Comparison of ENCODE assay signal across 8 mouse cellular contexts in genomic region chr9:44484311-44485104, GRCm38 (mm10). TPM values are rescaled to one million over a fixed set of nuclear protein-coding genes. Genes with fewer than 3 reads are reported as not detected.
DNase-seq lines count a peak whose midpoint lies in the region; ATAC-seq and TF ChIP-seq lines count a peak whose summit lies in the region.

No protein-coding gene starts in this region.

- DNase-seq in heart, adult 2 months, result peak; percentile 27 to 47
- DNase-seq in heart, adult 9 months (ENCODE audit: low spot score in 2 of 2), result no peak
- no peak for DNase-seq in ovary, adult 18-20 months (ENCODE audit: low spot score)
- no peak for DNase-seq in right cerebral cortex, adult 18-20 months

- H3K4me3 ChIP-seq in heart, adult 2 months, result peak overlapping the region; percentile 75
- peak overlapping the region; percentile 93 for H3K4me3 ChIP-seq in bone marrow macrophage, adult 2 months (ENCODE audit: insufficient read depth, low read length)
- H3K4me3 ChIP-seq in heart, embryonic 11.5 days (ENCODE audit: low read depth, low read length), result peak overlapping the region; percentile 79
- peak overlapping the region; percentile 98 for H3K4me3 ChIP-seq in limb, embryonic 12.5 days (replicated peaks)
- H3K4me3 ChIP-seq in small intestine, adult 2 months (ENCODE audit: low read depth, low read length), result peak overlapping the region; percentile 96

- 9% methylated on average over 7 of the region's 7 CpGs for WGBS in heart, adult 2 months
- WGBS in heart, embryonic 11.5 days (ENCODE audit: insufficient replicate concordance), result 27% methylated on average over 7 of the region's 7 CpGs
- WGBS in limb, embryonic 12.5 days, result 22% methylated on average over 7 of the region's 7 CpGs
- WGBS in small intestine, adult 2 months, result 7% methylated on average over 7 of the region's 7 CpGs

- no peak for TF ChIP-seq CTCF in heart, adult 2 months (IDR thresholded peaks at IDR 0.05)
- no peak for TF ChIP-seq CTCF in bone marrow macrophage, adult 2 months (IDR thresholded peaks at IDR 0.05; ENCODE audit: low read depth, low read length)
- TF ChIP-seq CTCF in small intestine, adult 2 months (IDR thresholded peaks at IDR 0.05; ENCODE audit: extremely low read depth, insufficient read length, insufficient replicate concordance, low read depth, low read length), result no peak

- peak overlapping the region; percentile 83 for H3K9ac ChIP-seq in heart, adult 2 months (ENCODE audit: low read depth, low read length)
- peak overlapping the region; percentile 86 for H3K9ac ChIP-seq in heart, embryonic 11.5 days (ENCODE audit: low read depth, low read length)
- peak overlapping the region; percentile 97 for H3K9ac ChIP-seq in limb, embryonic 12.5 days (replicated peaks)

- H3K27ac ChIP-seq in heart, adult 2 months, result peak overlapping the region; percentile 93
- H3K27ac ChIP-seq in bone marrow macrophage, adult 2 months (ENCODE audit: insufficient read depth, low read depth, low read length), result no peak overlapping the region
- H3K27ac ChIP-seq in heart, embryonic 11.5 days (ENCODE audit: low read depth, low read length), result peak overlapping the region; percentile 36
- 0 out of 2 replicates have a peak overlapping the region, but pooled peaks have one; percentile 73 for H3K27ac ChIP-seq in limb, embryonic 12.5 days
- H3K27ac ChIP-seq in small intestine, adult 2 months (ENCODE audit: insufficient read depth, low read depth, low read length), result peak overlapping the region; percentile 82

- H3K27me3 ChIP-seq in heart, adult 2 months (ENCODE audit: control insufficient read depth, insufficient read depth, low read length), result no peaks in the 10 kb centered on the region
- H3K27me3 ChIP-seq in heart, embryonic 11.5 days (ENCODE audit: control insufficient read depth, insufficient read depth, low read length), result no peaks in the 10 kb centered on the region
- H3K27me3 ChIP-seq in limb, embryonic 12.5 days, result no peaks in the 10 kb centered on the region
- no peaks in the 10 kb centered on the region for H3K27me3 ChIP-seq in small intestine, adult 2 months (ENCODE audit: control insufficient read depth, insufficient read depth, low read length)

- intact Hi-C loops in heart, adult 2 months (cut with DNase I), result loop anchor here (5.0 to 10.0 kb wide), 2 partner anchors 248 to 400 kb away; no protein-coding TSS in a partner anchor

- H3K79me2 ChIP-seq in heart, adult 2 months (replicated peaks; ENCODE audit: control insufficient read depth, insufficient read depth, low read length), result no peaks in the 10 kb centered on the region

- no peak for TF ChIP-seq POLR2A in heart, adult 2 months (IDR thresholded peaks at IDR 0.05; ENCODE audit: insufficient read depth, low read depth, low read length)
- TF ChIP-seq POLR2A in bone marrow macrophage, adult 2 months (IDR thresholded peaks at IDR 0.05; ENCODE audit: borderline replicate concordance, low read depth, low read length), result no peak
- TF ChIP-seq POLR2A in small intestine, adult 2 months (IDR thresholded peaks at IDR 0.05; ENCODE audit: low read depth, low read length), result no peak

- H3K4me2 ChIP-seq in heart, embryonic 11.5 days, result peak overlapping the region; percentile 84
- H3K4me2 ChIP-seq in limb, embryonic 12.5 days, result peak overlapping the region; percentile 97

- TF ChIP-seq EP300 in heart, adult 2 months (IDR thresholded peaks at IDR 0.05; ENCODE audit: insufficient read depth, low read depth, low read length), result no peak

- ATAC-seq in heart, embryonic 11.5 days (replicated peaks; ENCODE audit: insufficient number of reproducible peaks, low FRiP score, low TSS enrichment), result no peak
- no peak for ATAC-seq in limb, embryonic 12.5 days (ENCODE audit: insufficient number of reproducible peaks, insufficient read depth, low FRiP score, low TSS enrichment, low read depth)

- H3K36me3 ChIP-seq in heart, adult 2 months (ENCODE audit: control insufficient read depth, insufficient read depth, low read length), result peaks cover 2% of the 10 kb centered on the region; the same call in 1 of the 2 replicates
- H3K36me3 ChIP-seq in heart, embryonic 11.5 days (ENCODE audit: control insufficient read depth, insufficient read depth, low read length), result no peaks in the 10 kb centered on the region
- H3K36me3 ChIP-seq in limb, embryonic 12.5 days, result 0 out of 2 replicates have a peak, but pooled peaks cover 4% of the 10 kb centered on the region
- no peaks in the 10 kb centered on the region for H3K36me3 ChIP-seq in small intestine, adult 2 months (ENCODE audit: control insufficient read depth, insufficient read depth, low read length)

- no peaks in the 10 kb centered on the region for H3K9me3 ChIP-seq in heart, embryonic 11.5 days (replicated peaks; ENCODE audit: control insufficient read depth, low read length)
- no peaks in the 10 kb centered on the region for H3K9me3 ChIP-seq in limb, embryonic 12.5 days

- H3K4me1 ChIP-seq in heart, adult 2 months (ENCODE audit: control insufficient read depth, insufficient read depth, low read length), result peaks cover 34% of the 10 kb centered on the region
- H3K4me1 ChIP-seq in bone marrow macrophage, adult 2 months (ENCODE audit: control insufficient read depth, insufficient read depth, low read length), result peaks cover 30% of the 10 kb centered on the region
- peaks cover 61% of the 10 kb centered on the region for H3K4me1 ChIP-seq in heart, embryonic 11.5 days (ENCODE audit: control insufficient read depth, insufficient read depth, low read length)
- peaks cover 72% of the 10 kb centered on the region for H3K4me1 ChIP-seq in limb, embryonic 12.5 days (replicated peaks)
- H3K4me1 ChIP-seq in small intestine, adult 2 months (ENCODE audit: control insufficient read depth, insufficient read depth, insufficient read length, low read length), result peaks cover 51% of the 10 kb centered on the region

RNA-seq across cellular contexts. Expression of gene Bcl9l, which starts 1.9 kb away (rescaled TPM):
- 10 to 100 TPM; 44.5 to 58.7 TPM for total RNA-seq in heart, adult 2 months (2021)
- polyA plus RNA-seq in heart, adult 2 months (2012; rRNA removed), result 15.3 and 21.5 TPM in 2 replicates
- 6.7 and 9.5 TPM in 2 replicates for polyA plus RNA-seq in bone marrow macrophage, adult 2 months (2012; ENCODE audit: insufficient read depth, insufficient read length, missing spikeins)
- 8.7 and 9.3 TPM in 2 replicates for polyA plus RNA-seq in heart, embryonic 11.5 days (2014; fragmentation: Nextera tagmentation; extraction: Ambion mirVana)
- 14.3 and 17.3 TPM in 2 replicates for polyA plus RNA-seq in limb, embryonic 12.5 days (2016; fragmentation: Nextera tagmentation; extraction: Ambion mirVana)
- polyA plus RNA-seq in small intestine, adult 2 months (2012; rRNA removed), result 21.8 and 28.1 TPM in 2 replicates

RNA-seq across cellular contexts. Expression of gene Upk2, which starts 29.7 kb away (rescaled TPM):
- not detected for total RNA-seq in heart, adult 2 months (2021)
- 0.47 and 0.53 TPM in 2 replicates for polyA plus RNA-seq in heart, adult 2 months (2012; rRNA removed)
- polyA plus RNA-seq in bone marrow macrophage, adult 2 months (2012; ENCODE audit: insufficient read depth, insufficient read length, missing spikeins), result not detected in 2 replicates
- 0.14 TPM in 1 of 2 replicates, not detected in the other for polyA plus RNA-seq in heart, embryonic 11.5 days (2014; fragmentation: Nextera tagmentation; extraction: Ambion mirVana)
- 0.31 and 0.65 TPM in 2 replicates for polyA plus RNA-seq in limb, embryonic 12.5 days (2016; fragmentation: Nextera tagmentation; extraction: Ambion mirVana)
- polyA plus RNA-seq in small intestine, adult 2 months (2012; rRNA removed), result 1.4 TPM in 2 replicates

RNA-seq across cellular contexts. Expression of gene Foxr1, which starts 43.6 kb away (rescaled TPM):
- not detected for total RNA-seq in heart, adult 2 months (2021)
- polyA plus RNA-seq in heart, adult 2 months (2012; rRNA removed), result not detected in 2 replicates
- not detected in 2 replicates for polyA plus RNA-seq in bone marrow macrophage, adult 2 months (2012; ENCODE audit: insufficient read depth, insufficient read length, missing spikeins)
- not detected in 2 replicates for polyA plus RNA-seq in heart, embryonic 11.5 days (2014; fragmentation: Nextera tagmentation; extraction: Ambion mirVana)
- polyA plus RNA-seq in limb, embryonic 12.5 days (2016; fragmentation: Nextera tagmentation; extraction: Ambion mirVana), result 0.18 TPM in 1 of 2 replicates, not detected in the other
- not detected in 2 replicates for polyA plus RNA-seq in small intestine, adult 2 months (2012; rRNA removed)

Comparison
In these comparisons a context has a peak if more than half of its experiments do, and no peak if none do; other contexts are left out.
1. DNase-seq: peak in heart, adult 2 months (2 of 2); none in heart, adult 9 months (0 of 2), ovary, adult 18-20 months (single experiment) and right cerebral cortex, adult 18-20 months (single experiment).
2. Peak in every context shown above with its lines, with median percentiles within 50 percentile points of each other: H3K4me3 ChIP-seq and H3K9ac ChIP-seq.